Mouse (Mus musculus): ENCODE measurements around the gene Ccnt1.

DNA sequence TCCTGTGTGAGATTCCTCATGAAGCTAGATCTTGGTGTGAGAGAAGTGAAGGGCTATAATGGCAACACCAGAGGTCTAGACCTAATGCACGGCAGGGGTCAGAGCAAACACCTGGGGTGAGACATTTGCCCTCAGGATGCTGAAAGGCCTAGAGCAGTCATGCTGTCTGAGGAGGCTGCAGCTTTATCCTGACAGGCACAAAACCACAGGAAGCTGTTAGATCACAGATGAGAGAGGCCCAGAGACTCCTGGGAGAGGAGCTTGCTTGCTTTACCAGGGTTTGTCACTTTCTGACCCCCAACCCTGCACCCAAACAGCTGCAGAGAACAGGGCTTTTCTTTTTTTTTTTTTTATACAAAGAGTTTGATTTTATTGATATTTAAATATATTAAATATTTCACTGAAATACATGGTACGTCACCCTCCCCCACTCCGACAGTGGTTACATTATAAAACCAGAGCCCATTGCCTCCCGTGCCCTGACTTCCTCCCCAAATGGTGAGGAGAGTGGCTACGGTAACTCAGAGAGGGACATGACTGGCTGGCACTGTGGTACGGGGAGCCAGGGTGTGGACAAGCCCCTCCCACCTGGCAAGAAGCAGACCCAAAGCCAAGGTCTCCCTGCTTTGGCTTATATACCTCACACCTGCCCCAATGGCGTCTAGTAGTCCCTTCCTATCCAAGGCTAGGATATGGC, 19.1 kb upstream of the Ccnt1 start:
- TF ChIP-seq CTCF (IDR thresholded peaks at IDR 0.05; ENCODE audit: low read depth, low read length) (no peak), POLR2A (IDR thresholded peaks at IDR 0.05; ENCODE audit: extremely low read depth, insufficient read depth, low read length) (no peak)
